Mouse (Mus musculus) lung, postnatal 0 days (tissue): Measurements from ENCODE around the gene Nrxn3.

Source experiments
- CTCF ChIP-seq: IDR thresholded peaks from 2 replicates; pipeline ENCODE4 v1.5.1; 2016; ENCODE audit warnings: antibody characterized with exemption, mild to moderate bottlenecking
- EP300 ChIP-seq: IDR thresholded peaks from 2 replicates; pipeline ENCODE4 v1.6.1; 2016; ENCODE audit warnings: antibody characterized with exemption, mild to moderate bottlenecking, control low read depth

- TF ChIP-seq CTCF (no peak), EP300 (no peak)
Measured at GRCm38 (mm10) chr12:89442323-89443038, 719.8 kb downstream of the Nrxn3 start.
